7 mouse cellular contexts compared by ENCODE assay signal in the genomic region with DNA sequence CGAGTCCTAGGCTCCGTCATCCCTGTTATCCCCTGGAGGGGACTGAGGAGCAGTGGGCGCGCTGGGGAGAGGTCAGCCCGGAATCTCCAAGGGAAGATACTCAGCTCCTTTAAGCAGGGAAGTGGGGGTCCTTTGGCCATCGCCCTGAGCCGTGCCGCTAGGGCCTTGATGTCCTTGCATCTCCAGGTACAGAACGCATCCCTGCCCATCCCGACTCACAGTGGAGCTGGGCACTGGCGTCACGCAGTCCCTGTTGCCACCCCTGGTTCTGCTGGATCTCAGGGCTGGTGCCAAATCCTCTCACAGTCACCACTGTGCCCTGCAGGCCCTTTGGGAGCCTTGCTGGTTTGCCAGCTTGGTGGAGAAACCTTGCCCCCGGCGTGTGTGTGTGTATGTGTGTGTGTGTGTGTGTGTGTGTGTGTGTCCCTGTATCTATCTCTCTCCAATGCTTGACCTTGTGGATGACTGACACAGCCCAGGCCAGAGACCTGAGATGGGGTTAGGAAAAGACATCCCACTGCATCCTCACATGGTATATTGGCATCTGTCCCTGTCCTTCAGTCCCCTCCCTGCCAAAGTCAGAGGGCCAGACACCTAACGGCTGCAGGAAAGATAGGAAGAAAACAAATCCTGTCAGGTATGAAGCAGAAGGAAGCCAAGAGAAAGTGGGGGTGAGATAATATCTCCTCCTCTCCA. TPM values are rescaled to one million over a fixed set of nuclear protein-coding genes. Genes with fewer than 3 reads are reported as not detected.
A peak's percentile ranks its signal among the peaks of the same experiment; 100 is the strongest.
DNase-seq lines count a peak whose midpoint lies in the region; ATAC-seq lines count a peak whose summit lies in the region.

No protein-coding gene starts in this region.

- H3K4me3 ChIP-seq in lung, embryonic 16.5 days (ENCODE audit: low read length) = peak overlapping the region; percentile 56
- peak overlapping the region; percentile 73 for H3K4me3 ChIP-seq in hindbrain, embryonic 10.5 days
- H3K4me3 ChIP-seq in midbrain, embryonic 10.5 days = peak overlapping the region; percentile 78

- H3K27ac ChIP-seq in lung, embryonic 16.5 days (ENCODE audit: low read length) = no peak overlapping the region
- H3K27ac ChIP-seq in hindbrain, embryonic 10.5 days = peak overlapping the region; percentile 81
- H3K27ac ChIP-seq in midbrain, embryonic 10.5 days (replicated peaks) = peak overlapping the region; percentile 81

- ATAC-seq in lung, embryonic 16.5 days (ENCODE audit: low read depth) = no peak
- no peak for ATAC-seq in CD4-positive, CD25-positive, alpha-beta regulatory T cell, adult 4 months

- H3K27me3 ChIP-seq in lung, embryonic 16.5 days (ENCODE audit: control insufficient read depth, insufficient read depth, low read depth, low read length) = peaks cover 33% of the 10 kb centered on the region
- H3K27me3 ChIP-seq in hindbrain, embryonic 10.5 days (ENCODE audit: insufficient read depth, poor library complexity, severe bottlenecking) = peaks cover 53% of the 10 kb centered on the region
- H3K27me3 ChIP-seq in midbrain, embryonic 10.5 days (ENCODE audit: low read depth, poor library complexity, severe bottlenecking) = peaks cover 59% of the 10 kb centered on the region

- peaks cover 18% of the 10 kb centered on the region for H3K4me1 ChIP-seq in lung, embryonic 16.5 days (replicated peaks; ENCODE audit: control insufficient read depth, insufficient read depth, low read length)
- peaks cover 53% of the 10 kb centered on the region for H3K4me1 ChIP-seq in hindbrain, embryonic 10.5 days (replicated peaks)
- peaks cover 51% of the 10 kb centered on the region for H3K4me1 ChIP-seq in midbrain, embryonic 10.5 days

- peak overlapping the region; percentile 63 for H3K9ac ChIP-seq in lung, embryonic 16.5 days (ENCODE audit: low read length)

- H3K36me3 ChIP-seq in lung, embryonic 16.5 days (ENCODE audit: control insufficient read depth, insufficient read depth, low read length) = no peaks in the 10 kb centered on the region
- H3K36me3 ChIP-seq in hindbrain, embryonic 10.5 days = no peaks in the 10 kb centered on the region
- no peaks in the 10 kb centered on the region for H3K36me3 ChIP-seq in midbrain, embryonic 10.5 days

- no peaks in the 10 kb centered on the region for H3K9me3 ChIP-seq in lung, embryonic 16.5 days (ENCODE audit: control insufficient read depth, low read length)
- no peaks in the 10 kb centered on the region for H3K9me3 ChIP-seq in hindbrain, embryonic 10.5 days
- no peaks in the 10 kb centered on the region for H3K9me3 ChIP-seq in midbrain, embryonic 10.5 days (replicated peaks)

- 11% methylated on average over 15 of the region's 15 CpGs for WGBS in lung, embryonic 16.5 days
- WGBS in hindbrain, embryonic 10.5 days = 15% methylated on average over 15 of the region's 15 CpGs
- 16% methylated on average over 15 of the region's 15 CpGs for WGBS in midbrain, embryonic 10.5 days

- intact Hi-C loops in gastrocnemius, postnatal 36 days (cut with DNase I) = no loop called here

- no peak for DNase-seq in lung, postnatal 10 days
- DNase-seq in cerebellum, postnatal 14 days = peak; percentile 69
- DNase-seq in hindbrain, embryonic 10.5 days (ENCODE audit: low spot score) = no peak
- no peak for DNase-seq in midbrain, embryonic 10.5 days (ENCODE audit: low spot score)
- no peak for DNase-seq in gastrocnemius, postnatal 36 days

- H3K4me2 ChIP-seq in lung, embryonic 16.5 days (ENCODE audit: low read depth, low read length) = peak overlapping the region; percentile 94

RNA-seq across cellular contexts. Expression of a gene that starts 0.6 kb away (rescaled TPM):
- 8.7 and 14.0 TPM in 2 replicates for polyA plus RNA-seq in lung, embryonic 16.5 days (2015; fragmentation: Nextera tagmentation; extraction: Ambion mirVana)
- 6.3 and 13.4 TPM in 2 replicates for polyA plus RNA-seq in hindbrain, embryonic 10.5 days (2016; fragmentation: Nextera tagmentation; extraction: Ambion mirVana)
- polyA plus RNA-seq in midbrain, embryonic 10.5 days (2016; fragmentation: Nextera tagmentation; extraction: Ambion mirVana) = 4.5 and 6.0 TPM in 2 replicates
- 10 to 100 TPM in 1 of 2 experiments, 1 to 10 TPM in 1; 5.4 to 10.7 TPM for total RNA-seq in gastrocnemius, postnatal 36 days (2021)
- 1 to 10 TPM in 1 of 2 experiments, not detected in 1; 1.4 TPM for polyA plus RNA-seq in CD4-positive, CD25-positive, alpha-beta regulatory T cell, adult 4 months (2017; shearing (Covaris generic))

Comparison
In these comparisons a context has a peak if more than half of its experiments do, and no peak if none do; other contexts are left out.
1. DNase-seq: peak in cerebellum, postnatal 14 days (2 of 2); none in lung, postnatal 10 days (single experiment), hindbrain, embryonic 10.5 days (single experiment), midbrain, embryonic 10.5 days (single experiment) and gastrocnemius, postnatal 36 days (0 of 2).
2. Peak in every context shown above with its lines, with median percentiles within 50 percentile points of each other: H3K4me3 ChIP-seq.